Mouse (Mus musculus) adrenal gland, adult 10 weeks (tissue): Measurements from ENCODE around the gene Krt83. TPM values are rescaled to one million over a fixed set of nuclear protein-coding genes. Genes with fewer than 3 reads are reported as not detected.

Experiments used
- polyA plus RNA-seq: library from polyadenylated mRNA; stranded (reverse); fragments of 350-450 nt; fragmentation: Illumina TruSeq; extraction: RNeasy Lipid Tissue Mini Kit (QIAGEN cat#74804); gene quantifications from one replicate; pipeline ENCODE4 v1.2.3, GENCODE M21; 2014; ENCODE audit warnings: low read depth, low replicate concordance

The Krt83 gene
- polyA plus RNA-seq: not detected

DNA sequence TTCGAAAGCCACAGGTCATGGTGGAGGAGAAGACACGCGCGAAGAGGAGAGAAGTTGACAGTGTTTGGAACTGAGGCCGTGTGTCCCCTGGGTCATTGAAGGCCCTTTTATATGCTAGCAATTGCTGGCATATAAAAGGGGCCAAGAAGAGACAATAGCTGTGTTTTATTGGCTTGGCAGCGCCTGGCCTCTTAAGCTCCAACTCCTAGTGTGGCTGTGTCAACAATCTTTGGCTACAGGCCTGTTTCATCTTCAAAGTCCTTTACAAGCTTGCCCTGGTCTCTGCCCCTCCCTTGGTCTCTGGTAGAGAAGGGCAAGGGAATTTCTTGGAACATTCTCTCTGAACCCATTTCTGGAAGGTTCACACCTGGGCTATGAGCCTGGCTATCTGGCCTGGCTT is at the start of gene Krt83:
TSS of gene Krt83 (minus strand) at position 82 of the 400 bp plus-strand sequence.

DNA sequence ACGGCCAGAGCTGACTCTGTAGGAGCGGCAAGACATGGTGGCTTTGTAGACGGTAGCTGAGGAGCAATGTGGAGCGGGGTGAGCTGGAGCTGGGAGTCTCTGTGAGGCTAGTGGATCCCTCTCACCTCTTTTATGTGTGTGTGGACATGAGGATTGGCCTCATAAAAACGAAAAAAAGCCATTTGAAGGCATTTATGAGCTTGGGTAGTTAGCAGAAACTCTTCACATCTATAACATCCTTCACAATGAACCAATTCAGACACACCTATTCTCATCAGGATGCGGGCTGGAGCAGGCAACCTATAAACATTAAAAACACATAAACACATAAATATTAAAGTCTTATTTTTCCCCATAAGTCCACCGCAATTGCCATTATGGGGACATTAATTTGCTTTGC is 41.4 kb upstream of the Krt83 start, which contains the start of gene Krt84:
TSS of gene Krt84 (minus strand) at position 101 of the 400 bp plus-strand sequence.

DNA sequence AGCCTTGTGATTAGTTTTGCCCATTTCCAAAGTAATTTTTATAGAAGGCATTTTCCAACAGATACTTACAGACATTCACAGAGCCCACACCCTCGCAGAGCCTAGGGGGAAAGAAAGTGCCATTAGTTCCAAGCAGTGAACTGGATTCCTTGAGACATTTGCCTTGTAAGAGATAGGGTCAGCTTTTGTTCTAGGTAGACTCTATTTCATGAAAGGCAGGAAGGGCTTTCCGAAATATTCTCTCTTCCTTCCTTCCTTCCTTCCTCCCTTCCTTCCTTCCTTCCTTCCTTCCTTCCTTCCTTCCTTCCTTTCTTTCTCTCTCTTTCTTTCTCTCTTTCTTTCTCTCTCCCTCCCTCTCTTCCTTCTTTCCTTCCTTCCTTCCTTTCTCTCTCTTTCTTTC is 25.8 kb upstream of the Krt83 start, which contains the start of gene Gm49425:
TSS of gene Gm49425 (minus strand) at position 101 of the 400 bp plus-strand sequence.

DNA sequence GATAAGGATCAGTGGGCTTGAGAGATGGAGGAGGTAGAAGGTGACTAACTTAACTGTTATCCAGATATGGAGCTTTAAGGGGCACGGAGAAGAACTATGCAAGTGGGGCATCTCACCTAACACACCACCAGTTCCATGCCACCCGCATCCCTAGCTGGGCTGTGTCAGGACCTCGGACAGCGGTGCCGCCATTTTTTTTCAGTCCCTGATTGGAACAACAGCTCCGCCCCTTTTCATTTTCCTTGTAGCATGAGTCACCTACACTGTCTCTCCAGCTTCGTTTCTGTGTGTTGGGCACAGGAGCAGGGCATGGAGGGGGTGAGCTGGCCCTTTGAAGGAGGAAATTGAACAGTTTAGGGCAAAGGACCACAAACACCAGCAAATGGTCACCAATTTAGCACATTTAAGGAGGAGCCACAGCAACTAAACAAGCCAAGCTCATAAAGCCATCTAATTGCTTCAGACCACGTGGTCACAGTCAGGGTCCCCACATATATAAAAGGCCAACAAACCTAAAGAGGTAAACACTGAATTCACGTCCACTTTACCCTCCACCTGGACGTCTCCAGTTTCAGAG is 18.3 kb downstream of the Krt83 start, which contains the start of gene Krt86:
TSS of gene Krt86 (plus strand) at position 527 of the 577 bp plus-strand sequence.

DNA sequence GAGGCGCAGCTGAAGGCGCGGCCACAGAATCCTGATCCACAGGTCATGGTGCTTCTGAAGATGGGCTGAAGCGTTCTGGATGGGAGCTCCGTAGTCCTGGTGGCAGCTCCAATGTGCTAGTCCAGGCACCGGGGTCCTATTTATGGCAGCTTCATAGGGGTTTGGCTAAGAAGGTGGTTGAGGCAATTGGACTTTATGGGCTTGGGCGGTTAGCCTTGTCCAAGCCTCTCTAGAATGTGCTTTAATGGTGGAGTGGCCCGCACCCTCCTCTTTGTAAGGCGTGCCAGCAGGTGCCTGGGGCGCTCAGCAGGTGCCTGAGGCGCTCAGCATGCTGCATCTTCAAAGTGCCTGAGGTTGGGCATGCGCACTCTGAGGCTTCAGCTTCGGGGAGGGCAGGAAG is 27.7 kb downstream of the Krt83 start, which contains the start of gene Krt81:
TSS of gene Krt81 (minus strand) at position 101 of the 400 bp plus-strand sequence.

DNA sequence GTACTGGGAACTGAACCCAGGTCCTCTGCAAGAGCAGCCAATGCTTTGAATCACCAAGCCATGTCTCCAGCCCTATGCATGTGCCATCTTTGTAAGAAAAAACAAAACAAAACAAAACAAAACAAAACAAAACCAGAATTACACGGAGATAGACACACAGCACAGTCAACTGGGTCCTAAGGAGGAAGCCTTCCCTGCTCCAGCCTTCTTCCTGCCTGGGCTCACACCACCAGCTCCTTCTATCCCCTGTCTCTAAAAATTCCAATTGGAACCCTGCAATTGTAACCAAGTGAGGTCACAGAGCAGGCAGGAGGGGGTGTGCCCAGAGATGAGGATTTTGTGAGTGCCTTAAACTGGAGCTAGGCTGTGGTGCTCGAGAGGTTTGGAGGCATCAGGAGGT is 43.9 kb downstream of the Krt83 start, which contains the start of gene Krt88:
TSS of gene Krt88 (plus strand) at position 301 of the 400 bp plus-strand sequence.

DNA sequence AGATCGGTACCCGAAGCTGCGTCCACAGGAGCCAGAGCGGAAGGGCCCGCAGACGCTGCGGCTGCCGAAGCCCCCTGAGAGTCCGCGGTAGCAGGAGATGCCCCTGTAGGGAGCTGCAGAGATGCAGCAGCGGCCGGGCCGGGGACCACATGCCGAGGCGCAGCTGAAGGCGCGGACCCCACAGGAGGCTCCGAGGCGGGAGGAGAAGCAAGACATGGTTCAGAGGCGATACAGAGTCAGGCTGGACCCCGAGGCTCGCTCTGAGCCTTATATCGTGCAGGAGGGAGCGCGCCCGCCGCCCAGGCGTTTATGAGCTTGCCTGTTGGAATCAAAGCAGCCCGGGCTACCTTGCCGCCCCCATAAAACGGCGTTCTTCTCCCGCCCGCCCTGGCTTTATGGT is 52.8 kb downstream of the Krt83 start, which contains the start of gene Krt87:
TSS of gene Krt87 (minus strand) at position 250 of the 400 bp plus-strand sequence.

Other genes with a start within 250 kb of the Krt83 start
- gene Nr4a1, start 237.2 kb downstream of the Krt83 start, polyA plus RNA-seq: 48.2 TPM
- gene Atg101, start 207.2 kb downstream of the Krt83 start, polyA plus RNA-seq: not detected
- gene 6030408B16Rik, start 198.3 kb downstream of the Krt83 start, polyA plus RNA-seq: not detected
- 0.17 TPM for gene Krt80, start 121.3 kb downstream of the Krt83 start, polyA plus RNA-seq
- not detected for gene Krt7, start 80.5 kb downstream of the Krt83 start, polyA plus RNA-seq
- not detected for gene Krt87, start 52.7 kb downstream of the Krt83 start, polyA plus RNA-seq
- gene Krt88, start 43.8 kb downstream of the Krt83 start, polyA plus RNA-seq: not detected
- not detected for gene Krt81, start 27.8 kb downstream of the Krt83 start, polyA plus RNA-seq
- not detected for gene Krt86, start 18.0 kb downstream of the Krt83 start, polyA plus RNA-seq
- not detected for gene Gm49425, start 25.7 kb upstream of the Krt83 start, polyA plus RNA-seq
- gene Krt84, start 41.3 kb upstream of the Krt83 start, polyA plus RNA-seq: not detected
- not detected for gene Krt82, start 59.2 kb upstream of the Krt83 start, polyA plus RNA-seq
- gene Krt90, start 71.4 kb upstream of the Krt83 start, polyA plus RNA-seq: not detected
- gene Krt75, start 82.4 kb upstream of the Krt83 start, polyA plus RNA-seq: not detected
- not detected for gene Gm5414, start 136.7 kb upstream of the Krt83 start, polyA plus RNA-seq
- gene Gm5478, start 155.9 kb upstream of the Krt83 start, polyA plus RNA-seq: not detected
- gene Krt6b, start 188.8 kb upstream of the Krt83 start, polyA plus RNA-seq: not detected
- gene Krt6a, start 202.8 kb upstream of the Krt83 start, polyA plus RNA-seq: not detected
- not detected for gene Krt5, start 221.4 kb upstream of the Krt83 start, polyA plus RNA-seq